Mouse (Mus musculus) mesoderm, embryonic 11.5 days (tissue): ENCODE measurements around the gene Polr3b.

Experiments used
- DNase-seq: peaks from one replicate; pipeline ENCODE4 v3.0.0-alpha.2; 2012; ENCODE audit warnings: low read depth, low spot score

The Polr3b gene

GRCm38 (mm10) chr10:84760118-84761111, 138.3 kb downstream of the Polr3b start:
- peak; percentile 76 for DNase-seq

DNA sequence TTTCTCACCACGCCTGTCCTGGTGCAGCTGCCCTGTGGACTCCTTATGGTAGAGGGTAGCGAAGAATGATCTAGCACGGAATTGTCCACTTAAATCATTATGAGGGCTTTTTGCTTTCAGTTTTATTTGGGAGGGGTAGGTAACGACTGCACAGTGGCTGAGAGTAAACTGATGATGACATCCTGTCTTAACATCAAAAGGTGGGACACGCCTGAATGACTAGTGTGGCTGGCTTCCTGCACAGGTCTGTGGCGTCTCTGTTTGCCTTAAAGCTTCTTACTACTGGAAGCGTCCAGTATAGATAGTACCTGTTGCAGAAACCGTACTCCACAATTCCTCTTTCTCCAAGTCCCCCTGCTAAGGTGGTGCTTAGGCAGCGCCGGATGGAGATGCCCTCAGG, 146.7 kb downstream of the Polr3b start:
- DNase-seq, result no peak

DNA sequence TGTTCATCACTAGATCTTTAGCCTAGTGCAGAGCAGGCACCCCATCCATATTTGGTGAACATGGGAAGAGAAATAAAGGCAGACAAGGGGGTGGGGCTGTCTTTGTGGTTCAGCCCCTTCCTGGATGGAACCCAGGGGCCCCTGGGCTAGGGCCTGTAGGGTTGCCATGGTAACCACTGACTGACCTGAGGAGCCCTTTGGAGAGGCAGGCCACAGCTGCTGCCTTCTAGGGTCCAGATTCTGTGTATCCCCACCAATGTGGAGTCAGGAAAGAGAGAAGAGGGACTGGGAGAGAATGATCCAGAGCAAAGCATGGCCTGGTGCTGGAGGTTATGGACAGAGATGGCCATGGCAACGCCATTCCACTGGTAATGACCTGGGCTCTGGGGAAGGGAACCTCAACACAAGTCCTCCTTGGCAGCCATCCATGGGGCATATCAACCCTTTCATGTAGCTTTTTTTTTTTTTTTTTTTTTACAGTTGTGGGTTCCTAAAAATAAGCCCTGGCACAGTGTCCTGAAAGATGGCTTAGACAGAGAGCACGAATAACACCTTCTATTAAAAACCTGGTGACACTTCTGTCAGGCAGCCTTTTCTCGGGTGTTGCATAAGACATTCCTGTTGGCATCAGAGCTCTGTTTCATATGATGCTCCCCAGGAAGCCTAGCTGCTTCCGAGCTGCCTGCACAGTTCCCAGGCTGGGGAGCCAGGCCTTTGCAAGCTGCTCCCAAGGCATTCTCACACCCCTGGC, 150.5 kb downstream of the Polr3b start:
- DNase-seq, result no peak

DNA sequence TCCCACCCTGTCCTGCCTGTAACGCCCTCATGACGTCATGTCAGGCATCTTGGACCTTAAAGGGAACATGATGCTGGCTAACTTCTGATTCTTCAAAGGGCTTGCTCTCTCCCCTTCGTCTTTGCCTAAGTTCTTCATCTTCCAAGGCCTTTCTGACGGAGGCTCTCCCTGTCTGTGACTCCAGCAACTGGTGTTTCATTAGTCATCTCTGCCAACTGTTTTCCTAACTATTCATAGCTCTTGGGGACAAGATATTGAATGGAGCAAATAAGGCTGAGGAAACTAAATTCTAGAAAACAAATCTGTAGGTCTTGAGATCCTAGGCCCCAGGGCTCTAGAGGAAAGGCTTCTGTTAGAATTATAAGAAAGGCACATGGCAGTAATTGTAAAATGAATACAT, 151.8 kb downstream of the Polr3b start:
- DNase-seq, result no peak

- DNase-seq, result no peak
These were observed 152.5 kb downstream of the Polr3b start for GRCm38 (mm10) chr10:84774573-84774972.
